ENCODE assay signal across 18 mouse cellular contexts in genomic region chr5:39052490-39053250, GRCm38 (mm10).
A peak's percentile ranks its signal among the peaks of the same experiment; 100 is the strongest.
DNase-seq lines count a peak whose midpoint lies in the region; ATAC-seq lines count a peak whose summit lies in the region.
"Had no signal": no experiment of that assay in that cellular context is flagged by ENCODE, and none has a peak within 500 bp of the region (broad histone marks: within the 10 kb centered on the region; RNA-seq: fewer than 3 reads in every experiment).

No protein-coding gene starts in this region.

- H3K9me3 ChIP-seq in forebrain, embryonic 13.5 days (replicated peaks): no peaks in the 10 kb centered on the region
- H3K9me3 ChIP-seq: embryonic facial prominence, embryonic 13.5 days; liver, embryonic 13.5 days; midbrain, embryonic 10.5 days had no signal

- no peaks in the 10 kb centered on the region for H3K4me1 ChIP-seq in forebrain, embryonic 13.5 days
- H3K4me1 ChIP-seq: embryonic facial prominence, embryonic 13.5 days; liver, embryonic 13.5 days; midbrain, embryonic 10.5 days had no signal

- peak; percentile 97 for ATAC-seq in forebrain, embryonic 13.5 days
- ATAC-seq: lung, postnatal 0 days had no signal

- no peak overlapping the region for H3K4me2 ChIP-seq in forebrain, embryonic 13.5 days
- H3K4me2 ChIP-seq: embryonic facial prominence, embryonic 13.5 days; liver, embryonic 13.5 days had no signal

- no peak overlapping the region for H3K9ac ChIP-seq in forebrain, embryonic 13.5 days
- H3K9ac ChIP-seq: embryonic facial prominence, embryonic 13.5 days; liver, embryonic 13.5 days had no signal

- intact Hi-C loops in left cerebral cortex, postnatal 14 days (cut with DNase I): no loop called here

- no peak overlapping the region for H3K27ac ChIP-seq in forebrain, embryonic 13.5 days
- H3K27ac ChIP-seq: embryonic facial prominence, embryonic 13.5 days; gastrocnemius, adult 2 months; liver, embryonic 13.5 days; midbrain, embryonic 10.5 days; stomach, postnatal 0 days had no signal

- WGBS in forebrain, embryonic 13.5 days: 57% methylated on average over 8 of the region's 8 CpGs

- H3K36me3 ChIP-seq in forebrain, embryonic 13.5 days (ENCODE audit: poor library complexity, severe bottlenecking): no peaks in the 10 kb centered on the region
- H3K36me3 ChIP-seq: embryonic facial prominence, embryonic 13.5 days; liver, embryonic 13.5 days; midbrain, embryonic 10.5 days had no signal

- peak; percentile 19 for DNase-seq in adrenal gland, adult 2 months
- no peak for DNase-seq in adrenal gland, postnatal 10 days
- DNase-seq in frontal cortex, postnatal 36 days (ENCODE audit: low spot score in 2 of 2): peak; percentile 38 to 81
- peak; percentile 41 to 47 for DNase-seq in left cerebral cortex, postnatal 14 days (ENCODE audit: low spot score in 2 of 2)
- no peak for DNase-seq in cerebellum, postnatal 36 days
- no peak for DNase-seq in heart, postnatal 4 days
- DNase-seq in cerebellum, adult 18-20 months: no peak
- DNase-seq: cerebellum, postnatal 14 days; gastrocnemius, adult 2 months; liver, embryonic 13.5 days; spleen, adult 18-20 months had no signal

- no peak overlapping the region for H3K4me3 ChIP-seq in forebrain, embryonic 13.5 days
- H3K4me3 ChIP-seq: embryonic facial prominence, embryonic 13.5 days; gastrocnemius, adult 2 months; liver, embryonic 13.5 days; midbrain, embryonic 10.5 days; myocyte had no signal

- H3K27me3 ChIP-seq in forebrain, embryonic 13.5 days: no peaks in the 10 kb centered on the region
- H3K27me3 ChIP-seq: CH12.LX; embryonic facial prominence, embryonic 13.5 days; liver, embryonic 13.5 days had no signal

Comparison
In these comparisons a context has a peak if more than half of its experiments do, and no peak if none do; other contexts are left out.
1. DNase-seq: peak in adrenal gland, adult 2 months (single experiment), frontal cortex, postnatal 36 days (2 of 2) and left cerebral cortex, postnatal 14 days (2 of 2); none in adrenal gland, postnatal 10 days (single experiment), cerebellum, postnatal 36 days (0 of 2), heart, postnatal 4 days (single experiment) and cerebellum, adult 18-20 months (0 of 2).